8 mouse cellular contexts compared by ENCODE assay signal in genomic region chr2:74825371-74825729, GRCm38 (mm10). TPM values are rescaled to one million over a fixed set of nuclear protein-coding genes. Genes with fewer than 3 reads are reported as not detected.
DNase-seq lines count a peak whose midpoint lies in the region; ATAC-seq and TF ChIP-seq lines count a peak whose summit lies in the region.

No protein-coding gene starts in this region.

- peak overlapping the region; percentile 64 for H3K4me2 ChIP-seq in forebrain, embryonic 14.5 days (ENCODE audit: low read length)
- H3K4me2 ChIP-seq in liver, embryonic 16.5 days (ENCODE audit: low read depth, low read length) = peak overlapping the region; percentile 67

- ATAC-seq in forebrain, embryonic 14.5 days = peak; percentile 61
- ATAC-seq in liver, embryonic 16.5 days (ENCODE audit: low read depth) = no peak

- peak overlapping the region; percentile 94 for H3K27ac ChIP-seq in gastrocnemius, adult 2 months
- peak overlapping the region; percentile 2; the same call in 1 of the 2 replicates for H3K27ac ChIP-seq in forebrain, embryonic 14.5 days (ENCODE audit: low read depth, low read length)
- H3K27ac ChIP-seq in liver, embryonic 16.5 days (ENCODE audit: low read length) = peak overlapping the region; percentile 94

- WGBS in forebrain, embryonic 14.5 days = 75% methylated on average over 3 of the region's 3 CpGs
- WGBS in liver, embryonic 16.5 days (ENCODE audit: insufficient replicate concordance) = 65% methylated on average over 3 of the region's 3 CpGs

- no peak for TF ChIP-seq CTCF in gastrocnemius, adult 2 months (IDR thresholded peaks at IDR 0.05)
- no peak for TF ChIP-seq CTCF in C2C12 (IDR thresholded peaks at IDR 0.05; ENCODE audit: control insufficient read depth, insufficient read depth, insufficient read length)

- no peak for DNase-seq in gastrocnemius, adult 2 months
- DNase-seq in gastrocnemius, adult 18-20 months (ENCODE audit: low spot score) = no peak
- DNase-seq in forebrain, embryonic 14.5 days (ENCODE audit: low spot score) = no peak
- no peak for DNase-seq in urinary bladder, postnatal 14 days (ENCODE audit: low spot score)
- no peak for DNase-seq in thymus, postnatal 25 days
- DNase-seq in layer of hippocampus, postnatal 10 days (ENCODE audit: low spot score in 2 of 2) = no peak

- H3K79me2 ChIP-seq in C2C12 (ENCODE audit: control insufficient read depth, insufficient read depth) = peaks cover 42% of the 10 kb centered on the region

- H3K27me3 ChIP-seq in C2C12 (ENCODE audit: control insufficient read depth, insufficient read depth, insufficient read length) = peaks cover 4% of the 10 kb centered on the region
- no peaks in the 10 kb centered on the region for H3K27me3 ChIP-seq in forebrain, embryonic 14.5 days (replicated peaks; ENCODE audit: control insufficient read depth, insufficient read depth, low read length)
- H3K27me3 ChIP-seq in liver, embryonic 16.5 days (ENCODE audit: control insufficient read depth, insufficient read depth, low read depth, low read length) = no peaks in the 10 kb centered on the region; the same call in 1 of the 2 replicates

- peaks cover 24% of the 10 kb centered on the region for H3K79me3 ChIP-seq in C2C12 (ENCODE audit: low read depth)

- peak overlapping the region; percentile 87 for H3ac ChIP-seq in C2C12 (ENCODE audit: control insufficient read depth, insufficient read length, low read depth)

- H3K4me3 ChIP-seq in gastrocnemius, adult 2 months = peak overlapping the region; percentile 89
- peak overlapping the region; percentile 90 for H3K4me3 ChIP-seq in C2C12 (ENCODE audit: insufficient read depth, poor library complexity, severe bottlenecking)
- H3K4me3 ChIP-seq in forebrain, embryonic 14.5 days (ENCODE audit: low read depth, low read length) = peak overlapping the region; percentile 86
- H3K4me3 ChIP-seq in liver, embryonic 16.5 days (ENCODE audit: low read depth, low read length) = peak overlapping the region; percentile 98

- no peaks in the 10 kb centered on the region for H3K9me3 ChIP-seq in forebrain, embryonic 14.5 days (replicated peaks; ENCODE audit: control insufficient read depth, low read length)
- no peaks in the 10 kb centered on the region for H3K9me3 ChIP-seq in liver, embryonic 16.5 days (replicated peaks; ENCODE audit: control insufficient read depth, low read length)

- no peaks in the 10 kb centered on the region for H3K4me1 ChIP-seq in forebrain, embryonic 14.5 days (ENCODE audit: control insufficient read depth, insufficient read depth, low read length)
- H3K4me1 ChIP-seq in liver, embryonic 16.5 days (ENCODE audit: control insufficient read depth, low read depth, low read length) = no peaks in the 10 kb centered on the region; the same call in 1 of the 2 replicates

- H3K36me3 ChIP-seq in C2C12 (ENCODE audit: control insufficient read depth, insufficient read depth) = peaks cover 4% of the 10 kb centered on the region
- no peaks in the 10 kb centered on the region for H3K36me3 ChIP-seq in forebrain, embryonic 14.5 days (ENCODE audit: control insufficient read depth, insufficient read depth, low read length)
- H3K36me3 ChIP-seq in liver, embryonic 16.5 days (ENCODE audit: control insufficient read depth, insufficient read depth) = no peaks in the 10 kb centered on the region

- peak overlapping the region; percentile 89 for H3K9ac ChIP-seq in forebrain, embryonic 14.5 days (ENCODE audit: low read length)
- H3K9ac ChIP-seq in liver, embryonic 16.5 days (ENCODE audit: low read depth, low read length) = peak overlapping the region; percentile 95

- intact Hi-C loops in gastrocnemius, adult 2 months (cut with DNase I) = loop anchor here (5.0 kb wide), 1 partner anchor 113 kb away; the partner anchor contains the start of genes Hoxd3 and Hoxd4

TF ChIP-seq in C2C12, 6 proteins besides CTCF, POLR2A, EP300 and RAD21:
- TF ChIP-seq FOSL1 (IDR thresholded peaks at IDR 0.05; ENCODE audit: insufficient read depth, low read length, poor library complexity, severe bottlenecking) = no peak
- TF ChIP-seq CEBPB (IDR thresholded peaks at IDR 0.05; ENCODE audit: low read depth) = no peak
- no peak for TF ChIP-seq USF1 (IDR thresholded peaks at IDR 0.05; ENCODE audit: low read depth)
- no peak for TF ChIP-seq MYOG (IDR thresholded peaks at IDR 0.05; ENCODE audit: control insufficient read depth, extremely low read depth, insufficient read length)
- TF ChIP-seq MYOD1 (IDR thresholded peaks at IDR 0.05; ENCODE audit: control insufficient read depth, insufficient read length, low read depth) = no peak
- no peak for TF ChIP-seq MAX (IDR thresholded peaks at IDR 0.05)
TF ChIP-seq in C2C12: peak in this region for 0.

RNA-seq across cellular contexts. Expression of gene Mtx2, which starts 0.3 kb away (rescaled TPM):
- 10 to 100 TPM; 24.4 to 46.4 TPM for total RNA-seq in gastrocnemius, adult 2 months (2021)
- total RNA-seq in gastrocnemius, adult 18-20 months (2021) = 10 to 100 TPM; 30.7 to 38.1 TPM
- 30.2 TPM for polyA plus RNA-seq in C2C12 (2012; fragmentation: generic; extraction: Trizol)
- 161 and 168 TPM in 2 replicates for polyA plus RNA-seq in forebrain, embryonic 14.5 days (2014; fragmentation: Nextera tagmentation; extraction: Ambion mirVana)
- polyA plus RNA-seq in liver, embryonic 16.5 days (2015; fragmentation: Nextera tagmentation; extraction: Ambion mirVana) = 48.3 and 52.5 TPM in 2 replicates
- total RNA-seq in layer of hippocampus, postnatal 10 days (2021) = 10 to 100 TPM; 54.4 to 63.7 TPM

Comparison
In these comparisons a context has a peak if more than half of its experiments do, and no peak if none do; other contexts are left out.
1. H3K27ac ChIP-seq: peak in every context shown above with its lines; median percentile 94 in gastrocnemius, adult 2 months; 94 in liver, embryonic 16.5 days; 2 in forebrain, embryonic 14.5 days.